Mouse (Mus musculus): Measurements from ENCODE around the gene Tns4. TPM values are rescaled to one million over a fixed set of nuclear protein-coding genes. Genes with fewer than 3 reads are reported as not detected.

Gene Tns4
- total RNA-seq, 2 experiments from 2014 or later = not detected

DNA sequence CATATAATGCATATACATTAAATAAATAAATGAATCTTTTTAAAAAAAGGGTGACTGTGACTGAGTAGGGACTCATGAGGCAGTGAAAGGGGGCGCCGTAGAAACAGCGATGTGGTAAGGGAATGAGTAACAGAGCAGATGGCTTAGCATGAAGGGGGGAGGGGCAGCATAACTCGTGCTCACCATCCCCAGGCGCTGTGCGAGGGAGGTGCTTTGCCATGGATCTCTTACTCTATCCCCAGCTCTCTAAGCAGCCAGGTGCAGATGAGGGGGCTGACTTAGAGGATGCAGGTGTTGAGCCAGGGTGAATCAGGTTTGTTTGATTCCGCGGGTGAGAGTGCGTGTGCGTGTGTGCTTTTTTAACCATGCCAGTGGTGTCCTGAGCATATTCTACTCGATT is 22.0 kb upstream of the Tns4 start:
- no peak for TF ChIP-seq CTCF (conservative IDR thresholded peaks at IDR 0.05)
- peak; percentile 72 to 83 for DNase-seq (ENCODE audit: low spot score in 2 of 2)
- Histone ChIP-seq H3K27ac (peak overlapping the region; percentile 70; the same call in 1 of the 2 replicates), H3K4me3 (no peak overlapping the region)

DNA sequence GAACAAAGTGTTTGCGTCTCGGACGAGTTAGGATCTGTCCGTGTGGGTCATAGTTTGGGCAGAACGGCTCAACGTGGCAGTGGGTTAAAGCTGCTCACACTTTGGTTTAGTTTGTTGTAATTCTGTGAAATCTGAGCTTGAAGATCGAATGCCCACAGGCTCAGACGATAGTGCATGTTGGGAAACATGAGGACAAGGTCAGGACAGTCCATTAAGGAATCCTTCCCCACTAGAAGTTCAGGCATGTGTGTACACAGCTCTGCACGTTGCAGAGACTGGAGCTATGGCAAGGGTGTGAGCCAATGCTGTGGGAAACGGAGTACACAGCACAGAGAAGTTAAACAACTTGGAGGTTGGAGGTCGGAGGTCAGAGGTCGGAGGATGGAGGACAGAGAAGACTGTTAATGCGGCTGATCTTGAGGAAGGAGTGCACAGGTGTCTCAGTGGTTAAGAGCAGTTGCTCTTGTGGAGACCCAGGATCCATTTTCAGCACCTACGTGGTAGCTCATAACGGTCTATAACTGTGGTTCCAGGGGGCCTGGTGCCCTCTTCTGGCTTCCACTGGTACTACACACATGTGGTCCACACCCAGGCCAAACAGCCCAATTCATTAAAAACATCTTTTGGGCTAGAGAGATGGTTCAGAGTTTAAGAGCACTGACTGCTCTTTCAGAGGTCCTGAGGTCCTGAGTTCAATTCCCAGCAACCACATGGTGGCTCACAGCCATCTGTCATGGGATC is 21.4 kb upstream of the Tns4 start:
- TF ChIP-seq CTCF (conservative IDR thresholded peaks at IDR 0.05) = peak; percentile 70
- no peak for DNase-seq (ENCODE audit: low spot score in 2 of 2)
- Histone ChIP-seq H3K4me3 (no peak overlapping the region), H3K27ac (peak overlapping the region; percentile 18; the same call in 1 of the 2 replicates)

DNA sequence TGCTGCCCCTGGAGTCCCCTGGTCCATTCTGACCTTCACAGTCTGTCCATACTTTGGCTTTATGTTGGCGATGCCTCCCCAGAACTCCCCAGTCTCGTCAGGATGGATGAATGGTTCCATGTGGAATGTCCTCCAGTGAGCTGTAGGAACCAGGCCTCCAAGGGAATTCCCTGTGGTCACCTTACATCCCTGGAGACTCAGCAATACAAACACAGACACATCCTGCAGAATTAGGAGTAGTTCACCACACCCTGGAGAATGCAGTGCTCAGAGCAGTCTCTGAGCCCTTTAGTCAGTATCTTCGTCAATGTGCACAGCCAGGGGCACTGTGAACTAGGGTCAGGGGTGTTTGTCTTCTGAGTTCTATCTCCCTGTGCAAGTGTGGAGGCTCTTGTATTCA is 19.2 kb upstream of the Tns4 start:
- Histone ChIP-seq H3K27ac (no peak overlapping the region), H3K4me3 (no peak overlapping the region)
- no peak for TF ChIP-seq CTCF (conservative IDR thresholded peaks at IDR 0.05)
- DNase-seq (ENCODE audit: low spot score in 2 of 2) = no peak

DNA sequence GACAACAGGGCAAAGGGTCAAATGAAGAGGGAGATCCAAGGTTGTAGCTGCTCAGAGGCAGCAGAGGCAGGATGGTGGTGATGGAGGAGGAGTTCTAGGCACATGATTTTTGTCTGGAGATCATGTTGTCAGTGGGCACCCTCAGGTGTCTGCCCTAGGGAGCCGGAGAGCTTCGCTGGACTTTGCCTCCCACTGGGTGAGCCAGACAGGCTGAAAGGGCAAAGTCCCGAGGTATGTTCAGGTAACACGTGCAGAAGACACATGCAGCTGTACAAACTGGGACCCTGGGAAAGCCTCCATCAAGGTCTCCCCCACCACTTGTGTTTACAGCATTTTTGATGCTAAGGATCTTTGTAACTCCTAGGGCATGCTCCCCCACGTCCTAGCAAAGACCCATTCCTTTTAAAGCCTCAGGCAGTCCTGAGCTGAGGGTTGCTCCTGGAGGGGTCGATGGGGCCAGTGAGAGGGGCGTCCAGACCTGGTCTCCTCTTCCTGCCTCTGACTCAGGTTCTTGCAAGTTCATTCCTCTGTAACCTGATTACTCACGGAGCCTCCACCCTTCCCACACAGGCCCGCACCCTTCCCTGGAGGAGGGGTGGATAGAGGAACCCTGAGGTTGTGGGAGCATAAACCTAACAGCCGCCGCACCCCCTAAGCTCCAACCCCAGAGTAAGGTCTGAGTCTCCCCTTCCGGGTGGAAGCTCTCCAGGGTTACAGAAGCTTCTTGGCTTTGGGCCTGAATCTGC is 17.0 kb upstream of the Tns4 start:
- no peak for DNase-seq (ENCODE audit: low spot score in 2 of 2)
- no peak overlapping the region for H3K4me3 ChIP-seq
- TF ChIP-seq CTCF (conservative IDR thresholded peaks at IDR 0.05) = no peak
- no peak overlapping the region for H3K27ac ChIP-seq

DNA sequence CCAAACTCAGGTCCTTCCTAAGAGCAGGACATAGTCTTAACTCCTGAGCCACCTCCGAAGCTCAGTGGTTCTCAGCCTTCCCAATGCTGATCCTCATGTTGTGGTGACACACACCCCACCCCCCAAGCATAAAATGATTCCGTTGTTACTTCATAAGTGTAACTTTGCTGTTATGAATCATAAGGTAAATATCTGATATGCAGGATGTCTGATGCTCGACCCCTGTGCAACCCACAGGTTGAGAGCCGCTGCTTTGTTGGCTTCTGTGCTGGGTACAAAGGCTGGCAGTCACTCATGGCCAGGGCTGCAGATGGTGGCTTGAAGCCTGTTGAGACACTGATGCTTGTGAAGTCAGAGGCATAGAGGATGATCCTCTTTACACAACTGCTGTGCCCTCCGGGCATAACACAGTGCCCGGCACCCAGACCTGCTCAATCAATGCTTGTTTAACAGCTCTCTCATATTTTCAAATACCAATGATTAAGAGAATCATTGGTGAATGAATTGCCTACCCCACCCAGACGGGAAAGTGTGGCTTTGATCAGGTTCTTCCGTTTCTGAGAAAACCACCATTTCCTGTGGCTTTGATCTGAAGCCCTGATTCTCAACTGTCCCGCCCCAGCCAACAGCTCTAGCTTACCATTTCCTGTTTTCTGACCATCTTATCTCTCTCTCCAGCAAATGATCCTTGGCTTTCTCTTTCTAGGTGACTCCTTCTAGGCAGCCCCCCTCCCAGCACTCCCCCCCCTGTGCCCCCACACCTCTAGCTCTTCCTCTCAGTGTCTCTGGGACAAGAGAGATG is 15.7 kb upstream of the Tns4 start:
- Histone ChIP-seq H3K27ac (no peak overlapping the region), H3K4me3 (no peak overlapping the region)
- TF ChIP-seq CTCF (conservative IDR thresholded peaks at IDR 0.05) = no peak
- no peak for DNase-seq (ENCODE audit: low spot score in 2 of 2)

DNA sequence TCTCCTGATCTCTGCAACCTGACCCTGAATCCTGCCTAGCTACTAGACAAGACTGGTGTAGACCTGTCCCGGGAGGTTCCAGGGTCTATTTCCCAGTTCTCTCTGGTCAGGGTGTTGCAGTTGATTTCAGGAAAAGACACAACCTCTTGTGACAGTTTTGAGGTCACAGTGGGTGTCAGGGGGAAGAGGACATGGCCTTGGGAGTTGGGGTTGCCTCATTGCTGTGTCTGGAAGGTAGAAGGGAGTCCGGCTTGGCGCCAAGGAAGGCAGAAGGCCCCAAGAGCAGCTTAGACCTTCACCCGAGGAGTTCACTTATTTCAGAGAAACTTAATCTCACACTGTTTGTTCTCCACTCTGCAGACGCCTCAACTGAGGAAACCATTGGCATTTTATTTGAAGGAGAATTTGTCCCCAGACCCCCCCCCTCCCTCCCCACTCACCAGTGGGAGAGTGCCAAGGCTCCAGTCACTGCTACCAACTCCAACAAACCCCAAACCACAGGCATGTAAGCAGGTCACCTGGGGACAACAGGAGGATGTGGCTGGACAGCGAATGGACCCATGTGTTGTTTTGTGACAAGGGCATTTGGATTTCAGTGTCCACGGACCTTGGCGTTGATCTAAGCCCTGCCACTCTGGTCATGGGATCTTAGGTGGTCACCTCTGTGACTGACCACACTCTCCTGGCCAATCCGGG is 13.6 kb upstream of the Tns4 start:
- Histone ChIP-seq H3K4me3 (no peak overlapping the region), H3K27ac (no peak overlapping the region)
- no peak for DNase-seq (ENCODE audit: low spot score in 2 of 2)
- TF ChIP-seq CTCF (conservative IDR thresholded peaks at IDR 0.05) = no peak

DNA sequence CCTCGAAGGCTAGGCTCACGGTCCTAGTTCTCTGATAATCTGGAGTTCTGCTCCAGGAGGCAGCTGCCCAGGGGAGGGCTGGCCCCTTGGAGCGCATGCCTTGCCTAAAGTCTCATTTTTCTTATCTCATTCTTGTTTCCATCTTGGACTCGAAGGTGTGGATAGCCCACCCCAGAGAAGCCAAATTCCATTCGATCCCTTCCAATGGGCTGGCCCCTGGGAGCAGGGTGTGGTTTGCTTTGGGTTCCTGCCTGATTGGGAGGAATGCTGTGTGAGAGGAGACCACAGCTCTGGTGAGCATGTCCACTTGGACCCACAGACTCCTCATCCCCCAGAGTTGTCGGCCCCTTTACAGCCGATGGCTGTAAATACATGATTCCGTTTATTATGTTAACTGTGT is 12.6 kb upstream of the Tns4 start:
- no peak overlapping the region for H3K27ac ChIP-seq
- DNase-seq (ENCODE audit: low spot score in 2 of 2) = no peak
- no peak for TF ChIP-seq CTCF (conservative IDR thresholded peaks at IDR 0.05)
- H3K4me3 ChIP-seq = no peak overlapping the region

DNA sequence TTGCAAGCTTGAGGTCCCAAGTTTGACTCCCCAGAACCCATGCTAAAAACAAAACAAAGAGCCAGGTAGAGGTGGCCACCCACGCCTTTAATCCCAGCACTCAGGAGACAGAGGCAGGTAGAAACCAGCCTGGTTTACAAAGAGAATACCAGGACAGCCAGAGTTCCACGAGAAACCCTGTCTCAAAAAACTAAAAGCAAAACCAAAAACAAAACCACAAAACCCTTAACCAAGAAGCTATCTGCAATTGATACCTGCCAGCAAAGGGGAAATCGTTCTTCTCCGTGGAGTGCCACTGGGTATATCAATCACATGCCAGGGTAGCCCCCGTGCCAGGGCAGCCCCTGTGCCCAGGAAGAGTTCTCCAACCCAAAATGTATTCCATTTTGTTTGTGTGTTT is 11.1 kb upstream of the Tns4 start:
- Histone ChIP-seq H3K4me3 (no peak overlapping the region), H3K27ac (no peak overlapping the region; the same call in 1 of the 2 replicates)
- no peak for DNase-seq (ENCODE audit: low spot score in 2 of 2)
- no peak for TF ChIP-seq CTCF (conservative IDR thresholded peaks at IDR 0.05)

DNA sequence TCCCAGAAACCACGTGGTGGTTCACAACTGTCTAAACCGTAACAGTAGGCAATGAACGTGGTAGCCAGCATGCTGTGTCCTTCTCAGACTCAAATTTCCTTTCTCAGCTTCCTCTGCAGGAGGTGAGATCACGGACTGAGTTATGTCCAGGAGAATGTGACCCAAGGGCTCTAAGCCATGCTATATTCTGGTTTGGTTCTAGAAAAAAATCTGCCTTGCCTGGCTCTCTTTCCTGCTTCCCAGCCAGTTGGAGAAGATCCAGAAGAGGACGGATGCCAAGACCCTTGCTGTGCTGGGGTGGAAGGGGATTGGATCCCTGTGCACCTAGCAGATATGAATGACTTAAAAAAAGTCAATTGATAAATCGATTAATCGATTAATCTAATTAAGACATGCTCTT is 10.4 kb upstream of the Tns4 start:
- Histone ChIP-seq H3K4me3 (no peak overlapping the region), H3K27ac (no peak overlapping the region; the same call in 1 of the 2 replicates)
- no peak for DNase-seq (ENCODE audit: low spot score in 2 of 2)
- no peak for TF ChIP-seq CTCF (conservative IDR thresholded peaks at IDR 0.05)

DNA sequence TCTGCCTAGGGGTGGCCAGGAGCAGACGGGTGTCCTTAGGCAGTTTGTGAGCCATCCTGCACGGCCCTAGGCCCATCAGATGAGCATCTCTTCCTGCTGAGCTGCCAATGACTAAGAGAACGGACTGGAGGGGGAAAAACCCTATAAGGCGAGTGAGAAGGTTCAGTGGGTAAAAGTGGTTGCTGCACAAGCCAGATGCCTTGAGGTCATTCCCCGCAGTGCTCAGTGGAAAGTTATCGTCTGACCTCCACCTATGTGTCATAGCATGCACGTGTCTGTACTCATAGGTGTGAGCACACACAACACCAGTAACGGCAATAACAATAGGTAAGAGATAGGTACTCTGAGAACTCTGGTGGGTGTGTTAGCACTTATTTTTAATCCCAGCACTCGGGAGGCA is 9.8 kb upstream of the Tns4 start:
- H3K27ac ChIP-seq = peak overlapping the region; percentile 59; the same call in 1 of the 2 replicates

DNA sequence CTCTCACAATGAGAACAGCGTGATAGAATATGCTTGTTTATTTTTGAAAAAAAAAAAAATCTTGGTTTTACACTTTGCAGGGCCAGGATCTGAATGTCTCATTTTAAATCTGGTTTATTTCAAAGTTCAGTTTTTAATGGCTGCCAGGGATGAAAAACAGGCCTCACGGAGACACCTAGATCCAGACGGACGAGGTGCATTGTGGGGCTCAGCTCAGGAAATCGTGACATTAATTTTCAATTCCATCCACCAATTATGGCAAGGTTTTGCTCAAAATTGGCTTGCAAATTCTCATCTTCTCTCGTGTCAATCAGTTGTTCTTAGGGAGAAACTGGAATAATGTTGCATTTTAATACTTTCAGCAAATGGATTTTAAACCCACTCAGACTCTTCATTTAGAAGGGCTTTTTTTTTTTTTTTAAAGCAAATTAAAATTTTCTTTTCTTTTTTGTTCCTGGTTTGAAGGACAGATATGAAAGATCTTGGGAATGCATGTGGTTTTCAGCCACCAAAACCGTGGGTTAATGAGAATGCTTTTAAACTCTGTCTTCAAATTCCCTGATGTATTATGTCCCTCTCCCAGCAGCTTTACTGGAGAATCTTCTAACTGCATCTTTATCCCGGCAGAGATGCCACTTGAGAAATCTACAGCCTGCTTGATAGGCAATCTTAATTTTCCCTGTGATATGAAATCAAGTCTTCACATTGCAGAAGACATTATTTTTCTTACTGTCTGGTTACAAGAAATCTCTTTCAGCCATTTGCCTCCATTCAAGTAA is 8.1 kb upstream of the Tns4 start:
- peak in 1 of 2 experiments; percentile 49 for DNase-seq (ENCODE audit: low spot score in 2 of 2)
- TF ChIP-seq CTCF (conservative IDR thresholded peaks at IDR 0.05) = no peak
- Histone ChIP-seq H3K27ac (peak overlapping the region; percentile 76), H3K4me3 (no peak overlapping the region)

More for the DNA sequence above, 9.8 kb upstream of the Tns4 start:
- TF ChIP-seq CTCF (conservative IDR thresholded peaks at IDR 0.05) = no peak
- no peak for DNase-seq (ENCODE audit: low spot score in 2 of 2)
- H3K4me3 ChIP-seq = no peak overlapping the region

DNA sequence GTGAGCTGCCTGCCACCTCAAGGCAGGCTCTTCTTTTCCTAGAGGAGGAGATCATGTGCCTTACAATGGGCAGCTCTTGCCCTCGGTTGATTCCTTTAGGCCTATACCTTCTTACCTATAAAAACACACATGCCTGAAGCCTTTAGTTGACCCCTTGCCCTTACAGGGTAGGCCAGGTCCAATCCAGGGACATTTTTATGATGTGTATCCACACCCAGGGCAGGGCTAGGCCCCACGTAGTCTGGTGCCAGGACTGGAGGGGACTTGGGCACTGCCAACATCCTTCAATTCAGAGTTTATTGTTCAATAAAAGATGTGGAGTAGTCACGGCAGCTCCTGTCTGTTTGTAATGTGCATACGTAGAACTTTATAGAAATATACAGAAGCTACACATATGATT is 7.3 kb upstream of the Tns4 start:
- H3K4me3 ChIP-seq = no peak overlapping the region
- DNase-seq (ENCODE audit: low spot score in 2 of 2) = no peak
- peak overlapping the region; percentile 76 for H3K27ac ChIP-seq
- TF ChIP-seq CTCF (conservative IDR thresholded peaks at IDR 0.05) = no peak

Measured in layer of hippocampus, adult 2 months (tissue).